Mouse (Mus musculus): ENCODE data around the gene Prex1. TPM values are rescaled to one million over a fixed set of nuclear protein-coding genes. Genes with fewer than 3 reads are reported as not detected.

Gene Prex1
- polyA plus RNA-seq, 1 experiment from 2014 or later = 16.0 TPM

DNA sequence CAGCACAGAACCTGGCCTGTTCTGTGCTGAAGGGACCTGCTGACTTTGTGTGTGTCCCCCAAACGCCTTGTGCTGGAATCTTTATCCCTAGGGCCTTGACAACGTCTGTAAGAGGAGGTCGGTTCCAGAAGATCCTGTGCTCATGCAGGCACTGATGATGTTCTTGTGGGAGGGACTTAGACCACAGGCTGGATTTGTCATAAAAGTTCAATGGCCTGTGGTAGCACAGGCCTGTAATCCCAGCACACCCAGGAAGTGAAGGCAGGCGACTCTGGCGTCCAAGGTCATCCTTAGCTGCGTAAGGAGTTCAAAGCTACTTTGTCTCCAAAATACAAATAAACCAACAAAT, 16.9 kb upstream of the Prex1 start:
- Histone ChIP-seq H3K4me1 (ENCODE audit: control insufficient read depth, insufficient read depth, low read length) (0 out of 2 replicates have a peak, but pooled peaks cover 5% of the 10 kb centered on the region), H3K4me3 (ENCODE audit: low read depth, low read length) (no peak overlapping the region), H3K27ac (replicated peaks; ENCODE audit: low read depth, low read length) (no peak overlapping the region), H3K9ac (ENCODE audit: low read length) (no peak overlapping the region), H3K27me3 (ENCODE audit: control insufficient read depth, insufficient read depth, low read length) (no peaks in the 10 kb centered on the region), H3K36me3 (ENCODE audit: control insufficient read depth, insufficient read depth, low read length) (no peaks in the 10 kb centered on the region), H3K4me2 (ENCODE audit: low read depth, severe bottlenecking) (no peak overlapping the region), H3K9me3 (ENCODE audit: control insufficient read depth, low read length) (no peaks in the 10 kb centered on the region)
- DNase-seq (ENCODE audit: low spot score) (no peak), ATAC-seq (ENCODE audit: insufficient number of reproducible peaks, low FRiP score, low TSS enrichment, low read depth) (no peak)
- 68% methylated on average over 6 of the region's 6 CpGs for WGBS

DNA sequence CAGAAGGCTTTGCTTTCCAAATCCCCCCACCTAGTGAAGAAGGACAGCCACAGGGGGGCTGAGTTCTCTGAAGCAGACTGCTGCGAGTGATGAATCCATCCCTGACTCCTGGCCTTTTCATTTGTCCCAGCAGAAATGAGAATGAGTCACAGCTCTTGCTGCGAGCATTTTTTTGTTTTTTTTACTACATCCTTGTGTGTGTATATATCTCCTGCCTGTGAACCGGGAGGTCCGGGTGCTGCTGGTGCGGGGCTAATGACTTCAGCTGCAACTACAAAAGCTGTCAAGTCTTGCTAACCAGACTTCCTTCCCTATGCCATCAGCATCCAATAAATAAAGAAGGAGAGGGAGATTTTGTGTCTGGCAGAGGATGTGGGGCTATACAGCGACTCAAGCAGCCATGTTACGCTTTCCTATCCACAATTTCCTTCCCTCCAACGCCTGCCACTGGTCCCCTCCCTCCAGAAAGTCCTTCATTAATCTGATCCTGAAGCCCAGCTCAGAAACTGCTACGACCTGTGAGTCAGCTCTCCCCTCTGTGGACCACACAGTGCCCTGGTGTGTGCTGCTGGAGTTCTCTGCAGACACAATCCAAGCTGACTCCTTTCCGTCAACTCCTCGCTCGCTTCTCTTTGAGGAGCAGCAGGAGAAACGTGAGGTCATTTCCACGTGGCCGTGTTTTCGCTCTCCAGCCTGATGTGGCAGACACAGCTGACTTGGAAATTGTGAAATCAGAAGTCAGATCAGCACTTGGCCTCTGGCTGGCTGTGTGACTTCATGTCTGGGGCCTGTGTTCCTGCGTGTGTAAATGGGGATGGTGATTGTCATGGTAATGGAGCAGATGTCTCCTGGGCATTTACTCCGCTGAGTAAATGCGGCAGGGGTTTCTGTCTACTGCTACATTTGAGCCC, 16.3 kb upstream of the Prex1 start:
- Histone ChIP-seq H3K4me3 (ENCODE audit: low read depth, low read length) (no peak overlapping the region), H3K9me3 (ENCODE audit: control insufficient read depth, low read length) (no peaks in the 10 kb centered on the region), H3K27me3 (ENCODE audit: control insufficient read depth, insufficient read depth, low read length) (no peaks in the 10 kb centered on the region), H3K27ac (replicated peaks; ENCODE audit: low read depth, low read length) (0 out of 2 replicates have a peak overlapping the region, but pooled peaks have one; percentile 30), H3K4me2 (ENCODE audit: low read depth, severe bottlenecking) (no peak overlapping the region), H3K9ac (ENCODE audit: low read length) (no peak overlapping the region), H3K4me1 (ENCODE audit: control insufficient read depth, insufficient read depth, low read length) (0 out of 2 replicates have a peak, but pooled peaks cover 5% of the 10 kb centered on the region), H3K36me3 (ENCODE audit: control insufficient read depth, insufficient read depth, low read length) (no peaks in the 10 kb centered on the region)
- ATAC-seq (ENCODE audit: insufficient number of reproducible peaks, low FRiP score, low TSS enrichment, low read depth) (no peak), DNase-seq (ENCODE audit: low spot score) (peak; percentile 52)
- 27% methylated on average over 19 of the region's 19 CpGs for WGBS

DNA sequence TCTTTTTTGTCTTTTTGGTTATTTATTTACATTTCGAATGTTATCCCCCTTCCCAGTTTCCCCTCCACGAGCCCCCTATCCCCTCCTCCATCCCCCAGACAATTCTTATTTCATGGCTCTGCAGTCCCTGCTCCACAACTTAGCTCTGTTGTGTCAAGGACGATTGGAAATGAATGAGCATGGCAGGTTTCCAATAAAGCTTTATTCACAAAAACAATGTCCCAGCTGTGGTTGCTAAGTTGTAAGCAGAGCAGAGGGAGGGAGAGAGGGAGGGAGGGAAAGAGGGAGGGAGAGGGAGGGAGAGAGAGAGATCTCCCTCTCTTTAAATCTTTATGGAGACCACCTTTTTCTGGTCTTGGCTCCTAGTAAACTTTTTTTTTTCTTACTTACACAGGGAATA, 15.4 kb upstream of the Prex1 start:
- Histone ChIP-seq H3K4me2 (ENCODE audit: low read depth, severe bottlenecking) (no peak overlapping the region), H3K9me3 (ENCODE audit: control insufficient read depth, low read length) (no peaks in the 10 kb centered on the region), H3K4me1 (ENCODE audit: control insufficient read depth, insufficient read depth, low read length) (0 out of 2 replicates have a peak, but pooled peaks cover 5% of the 10 kb centered on the region), H3K27ac (replicated peaks; ENCODE audit: low read depth, low read length) (no peak overlapping the region), H3K9ac (ENCODE audit: low read length) (no peak overlapping the region), H3K4me3 (ENCODE audit: low read depth, low read length) (no peak overlapping the region), H3K27me3 (ENCODE audit: control insufficient read depth, insufficient read depth, low read length) (no peaks in the 10 kb centered on the region), H3K36me3 (ENCODE audit: control insufficient read depth, insufficient read depth, low read length) (no peaks in the 10 kb centered on the region)
- no peak for ATAC-seq (ENCODE audit: insufficient number of reproducible peaks, low FRiP score, low TSS enrichment, low read depth)
- 72% methylated on average over 3 of the region's 3 CpGs for WGBS
- no peak for DNase-seq (ENCODE audit: low spot score)

DNA sequence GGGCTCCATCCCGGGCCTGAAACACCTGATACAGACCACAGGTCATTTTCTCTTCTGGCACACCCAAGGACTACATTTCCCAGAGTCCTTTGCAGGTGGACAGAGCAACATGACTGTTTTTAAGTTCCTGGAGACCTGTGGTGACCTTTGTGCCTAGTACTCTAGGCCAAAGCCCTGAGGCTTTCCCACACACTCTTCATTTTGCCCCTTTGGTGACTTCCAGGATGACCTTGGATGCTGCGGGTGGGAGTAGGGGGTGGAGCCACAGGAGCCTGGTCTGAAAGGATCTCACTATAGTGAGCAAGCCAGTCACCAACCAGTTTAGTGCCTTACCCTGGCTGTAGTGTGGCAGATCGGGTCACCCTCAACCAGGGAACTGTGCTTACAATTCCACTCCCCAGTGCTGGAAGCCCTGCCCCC, 14.6 kb upstream of the Prex1 start:
- no peak overlapping the region for H3K4me3 ChIP-seq (ENCODE audit: low read depth, low read length)
- no peak for ATAC-seq (ENCODE audit: insufficient number of reproducible peaks, low FRiP score, low TSS enrichment, low read depth)
- H3K27ac ChIP-seq (replicated peaks; ENCODE audit: low read depth, low read length) = no peak overlapping the region
- H3K9me3 ChIP-seq (ENCODE audit: control insufficient read depth, low read length) = no peaks in the 10 kb centered on the region
- no peak overlapping the region; the same call in 1 of the 2 replicates for H3K9ac ChIP-seq (ENCODE audit: low read length)
- no peaks in the 10 kb centered on the region for H3K36me3 ChIP-seq (ENCODE audit: control insufficient read depth, insufficient read depth, low read length)
- no peak overlapping the region for H3K4me2 ChIP-seq (ENCODE audit: low read depth, severe bottlenecking)
- DNase-seq (ENCODE audit: low spot score) = no peak
- 0 out of 2 replicates have a peak, but pooled peaks cover 5% of the 10 kb centered on the region for H3K4me1 ChIP-seq (ENCODE audit: control insufficient read depth, insufficient read depth, low read length)
- 44% methylated on average over 3 of the region's 3 CpGs for WGBS
- no peaks in the 10 kb centered on the region for H3K27me3 ChIP-seq (ENCODE audit: control insufficient read depth, insufficient read depth, low read length)

DNA sequence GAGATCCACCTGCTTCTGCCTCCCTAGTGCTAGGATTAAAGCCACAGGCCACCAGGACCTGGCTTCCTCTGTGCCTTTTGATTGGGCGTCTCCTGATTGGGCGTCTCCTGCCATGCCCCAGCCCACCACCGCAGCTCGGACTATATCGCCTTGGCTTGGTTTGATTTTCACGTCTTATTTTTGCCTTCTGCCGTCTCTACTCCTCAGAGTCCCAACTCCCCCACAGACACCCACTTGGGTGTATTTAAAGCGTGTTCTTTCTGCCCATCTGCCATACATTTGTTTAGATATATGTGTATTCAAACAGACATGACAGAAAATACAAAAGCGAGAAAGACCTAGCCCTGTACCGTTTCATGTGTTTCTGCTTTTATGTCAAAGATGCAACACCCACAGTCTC, 14.2 kb upstream of the Prex1 start:
- Histone ChIP-seq H3K36me3 (ENCODE audit: control insufficient read depth, insufficient read depth, low read length) (no peaks in the 10 kb centered on the region), H3K4me3 (ENCODE audit: low read depth, low read length) (no peak overlapping the region), H3K9ac (ENCODE audit: low read length) (no peak overlapping the region), H3K27ac (replicated peaks; ENCODE audit: low read depth, low read length) (no peak overlapping the region), H3K4me2 (ENCODE audit: low read depth, severe bottlenecking) (no peak overlapping the region), H3K9me3 (ENCODE audit: control insufficient read depth, low read length) (no peaks in the 10 kb centered on the region), H3K4me1 (ENCODE audit: control insufficient read depth, insufficient read depth, low read length) (0 out of 2 replicates have a peak, but pooled peaks cover 5% of the 10 kb centered on the region), H3K27me3 (ENCODE audit: control insufficient read depth, insufficient read depth, low read length) (no peaks in the 10 kb centered on the region)
- DNase-seq (ENCODE audit: low spot score) (no peak), ATAC-seq (ENCODE audit: insufficient number of reproducible peaks, low FRiP score, low TSS enrichment, low read depth) (no peak)
- WGBS = 83% methylated on average over 10 of the region's 10 CpGs

DNA sequence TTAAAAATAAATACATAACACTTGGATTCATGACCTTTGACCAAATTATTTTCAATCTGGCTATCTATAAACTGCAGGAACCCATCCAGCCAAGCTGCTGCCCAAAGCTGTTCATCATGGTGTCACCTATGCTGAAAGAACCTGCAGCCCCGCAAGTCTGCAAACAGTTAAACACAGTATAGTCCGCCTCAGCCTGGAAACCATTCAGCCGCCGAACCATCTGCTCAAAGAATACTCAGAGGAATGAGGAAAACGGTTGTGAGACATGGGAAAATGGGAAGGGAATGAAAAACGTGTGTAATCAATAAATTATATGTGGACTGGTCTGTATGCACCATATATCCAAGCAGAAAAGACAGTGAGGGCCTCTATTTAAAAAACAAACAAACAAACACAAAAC, 13.3 kb upstream of the Prex1 start:
- Histone ChIP-seq H3K4me3 (ENCODE audit: low read depth, low read length) (no peak overlapping the region), H3K4me1 (ENCODE audit: control insufficient read depth, insufficient read depth, low read length) (0 out of 2 replicates have a peak, but pooled peaks cover 5% of the 10 kb centered on the region), H3K9ac (ENCODE audit: low read length) (no peak overlapping the region), H3K9me3 (ENCODE audit: control insufficient read depth, low read length) (no peaks in the 10 kb centered on the region), H3K36me3 (ENCODE audit: control insufficient read depth, insufficient read depth, low read length) (no peaks in the 10 kb centered on the region), H3K27me3 (ENCODE audit: control insufficient read depth, insufficient read depth, low read length) (no peaks in the 10 kb centered on the region), H3K27ac (replicated peaks; ENCODE audit: low read depth, low read length) (no peak overlapping the region), H3K4me2 (ENCODE audit: low read depth, severe bottlenecking) (no peak overlapping the region)
- no peak for ATAC-seq (ENCODE audit: insufficient number of reproducible peaks, low FRiP score, low TSS enrichment, low read depth)
- DNase-seq (ENCODE audit: low spot score) = no peak
- WGBS = 44% methylated on average over 6 of the region's 6 CpGs

DNA sequence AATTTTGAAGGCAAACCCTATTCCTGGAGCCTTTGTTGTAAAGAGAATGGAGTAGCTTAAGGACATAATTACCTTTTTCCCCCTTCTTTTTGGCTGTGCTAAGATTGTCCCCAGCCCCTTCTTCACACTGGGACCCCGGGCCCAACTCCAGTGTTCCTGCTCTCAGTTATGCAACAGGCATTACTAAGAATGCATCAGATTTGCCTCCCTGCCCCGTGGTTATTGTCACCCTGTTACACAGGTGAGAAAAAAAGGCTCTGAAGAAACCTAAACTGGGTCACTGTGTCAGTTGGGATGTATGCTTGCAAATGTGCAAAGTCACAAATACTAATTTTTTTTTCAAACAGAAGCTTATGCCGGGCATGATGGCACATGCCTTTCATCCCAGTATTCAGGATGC, 6.8 kb upstream of the Prex1 start:
- Histone ChIP-seq H3K9me3 (ENCODE audit: control insufficient read depth, low read length) (no peaks in the 10 kb centered on the region), H3K9ac (ENCODE audit: low read length) (no peak overlapping the region), H3K36me3 (ENCODE audit: control insufficient read depth, insufficient read depth, low read length) (no peaks in the 10 kb centered on the region), H3K27me3 (ENCODE audit: control insufficient read depth, insufficient read depth, low read length) (no peaks in the 10 kb centered on the region), H3K4me1 (ENCODE audit: control insufficient read depth, insufficient read depth, low read length) (no peaks in the 10 kb centered on the region), H3K4me3 (ENCODE audit: low read depth, low read length) (no peak overlapping the region), H3K27ac (replicated peaks; ENCODE audit: low read depth, low read length) (no peak overlapping the region), H3K4me2 (ENCODE audit: low read depth, severe bottlenecking) (no peak overlapping the region)
- no peak for DNase-seq (ENCODE audit: low spot score)
- WGBS = 80% methylated on average over 3 of the region's 3 CpGs
- ATAC-seq (ENCODE audit: insufficient number of reproducible peaks, low FRiP score, low TSS enrichment, low read depth) = no peak

DNA sequence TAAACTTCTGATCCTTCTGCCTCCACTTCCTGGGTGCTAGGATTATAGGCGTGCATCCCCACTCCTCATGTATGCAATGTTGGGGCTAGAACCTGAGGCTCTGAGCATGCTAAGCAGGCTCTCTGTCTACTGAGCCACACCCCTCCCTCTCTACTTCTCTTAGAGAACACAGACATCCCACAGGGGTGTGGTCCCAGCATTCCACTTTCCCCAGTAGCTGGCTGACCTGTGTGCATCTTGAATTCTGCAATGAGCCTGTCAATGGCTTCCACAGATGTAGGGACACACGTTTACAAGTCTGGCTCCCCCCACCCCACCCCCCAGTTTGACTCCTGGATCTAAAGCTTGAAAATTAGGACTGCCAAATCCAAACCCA, 6.3 kb upstream of the Prex1 start:
- Histone ChIP-seq H3K27ac (replicated peaks; ENCODE audit: low read depth, low read length) (no peak overlapping the region), H3K36me3 (ENCODE audit: control insufficient read depth, insufficient read depth, low read length) (no peaks in the 10 kb centered on the region), H3K9ac (ENCODE audit: low read length) (no peak overlapping the region), H3K27me3 (ENCODE audit: control insufficient read depth, insufficient read depth, low read length) (no peaks in the 10 kb centered on the region), H3K9me3 (ENCODE audit: control insufficient read depth, low read length) (no peaks in the 10 kb centered on the region), H3K4me3 (ENCODE audit: low read depth, low read length) (no peak overlapping the region), H3K4me1 (ENCODE audit: control insufficient read depth, insufficient read depth, low read length) (no peaks in the 10 kb centered on the region), H3K4me2 (ENCODE audit: low read depth, severe bottlenecking) (no peak overlapping the region)
- DNase-seq (ENCODE audit: low spot score) (no peak), ATAC-seq (ENCODE audit: insufficient number of reproducible peaks, low FRiP score, low TSS enrichment, low read depth) (no peak)
- WGBS = 61% methylated on average over 2 of the region's 2 CpGs

Measured in limb, embryonic 11.5 days (tissue).